Mouse (Mus musculus): ENCODE measurements around the gene Trem3.

The Trem3 gene

DNA sequence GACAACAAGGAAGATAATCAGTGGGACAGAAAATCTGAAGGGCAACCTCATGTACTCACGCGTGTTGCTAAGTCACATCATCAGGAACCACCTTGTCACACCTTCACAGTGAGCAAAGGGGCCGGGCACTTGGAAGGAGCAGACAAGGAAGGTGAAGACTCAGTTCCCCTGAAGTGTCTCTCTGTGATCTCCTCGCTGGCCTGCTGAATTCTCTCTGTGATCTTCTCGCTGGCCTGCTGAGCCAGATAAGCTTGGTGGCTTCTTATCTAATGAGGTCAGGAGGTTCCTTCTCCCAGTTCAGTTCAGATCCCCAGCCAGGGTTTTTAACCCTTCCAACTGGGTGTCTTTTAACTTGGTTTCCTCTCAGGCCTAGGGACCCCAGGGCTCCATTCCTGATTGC is 24.6 kb downstream of the Trem3 start:
- DNase-seq (ENCODE audit: low spot score): no peak

GRCm38 (mm10) chr17:48272598-48272997 is 25.0 kb downstream of the Trem3 start:
- DNase-seq (ENCODE audit: low spot score): no peak

DNA sequence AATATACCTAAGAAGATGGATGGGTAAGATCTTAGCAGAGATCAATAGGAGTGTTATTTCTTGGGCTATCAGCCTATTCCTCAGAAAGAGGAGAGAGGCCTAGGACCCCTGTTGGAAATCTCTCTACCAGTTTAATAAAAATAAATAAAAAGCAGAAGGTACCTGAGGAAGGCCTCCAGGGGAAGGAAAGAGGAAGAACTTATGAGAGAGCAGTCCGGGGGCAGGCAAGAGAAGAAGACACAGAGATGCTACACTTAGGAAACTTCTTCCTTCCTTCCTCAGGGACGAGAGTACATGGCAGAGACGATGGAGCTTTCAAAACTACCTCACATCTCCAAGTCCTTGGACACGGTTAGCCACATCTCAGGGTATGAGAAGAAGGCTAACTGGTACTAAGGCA is 26.5 kb downstream of the Trem3 start:
- no peak for DNase-seq (ENCODE audit: low spot score)

DNA sequence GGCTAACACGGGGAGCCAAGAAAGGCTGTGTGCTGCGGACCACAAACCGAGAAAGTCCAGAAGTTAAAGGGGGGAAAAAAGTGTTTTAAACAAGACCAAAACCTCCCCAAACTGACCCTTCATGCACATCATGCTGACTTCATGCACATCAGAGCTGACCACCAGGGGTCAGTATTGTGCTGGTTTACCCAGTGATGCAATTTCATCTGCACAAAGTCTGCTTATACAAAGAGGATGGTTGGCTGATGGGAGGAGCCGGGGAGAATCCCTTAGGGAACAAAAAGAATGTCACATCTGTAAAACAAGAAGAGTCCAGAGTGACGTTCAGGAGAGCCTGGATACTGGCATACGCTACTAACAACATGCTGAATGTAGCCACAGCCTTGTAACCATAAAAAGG is 27.3 kb downstream of the Trem3 start:
- DNase-seq (ENCODE audit: low spot score): peak; percentile 49

DNA sequence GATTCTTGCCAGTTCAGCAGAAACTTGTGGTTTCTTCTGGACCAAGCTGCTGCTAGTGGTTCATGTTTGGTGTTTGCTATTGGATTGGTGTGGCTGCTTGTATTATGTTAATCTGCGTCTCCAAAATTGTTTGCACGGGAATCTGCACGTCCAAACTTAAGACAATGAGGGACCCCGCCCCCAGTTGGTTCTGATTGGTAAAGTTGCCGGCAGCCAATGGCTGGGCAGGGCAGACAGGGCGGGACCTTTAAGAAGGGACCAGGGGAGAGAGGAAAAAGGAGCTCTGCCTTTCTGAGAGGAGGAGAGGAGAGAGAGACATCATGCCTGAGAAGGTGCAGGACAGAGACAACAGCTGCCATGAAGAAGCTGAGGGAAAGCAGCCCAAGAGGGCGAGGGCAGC is 28.2 kb downstream of the Trem3 start:
- DNase-seq (ENCODE audit: low spot score): no peak

DNA sequence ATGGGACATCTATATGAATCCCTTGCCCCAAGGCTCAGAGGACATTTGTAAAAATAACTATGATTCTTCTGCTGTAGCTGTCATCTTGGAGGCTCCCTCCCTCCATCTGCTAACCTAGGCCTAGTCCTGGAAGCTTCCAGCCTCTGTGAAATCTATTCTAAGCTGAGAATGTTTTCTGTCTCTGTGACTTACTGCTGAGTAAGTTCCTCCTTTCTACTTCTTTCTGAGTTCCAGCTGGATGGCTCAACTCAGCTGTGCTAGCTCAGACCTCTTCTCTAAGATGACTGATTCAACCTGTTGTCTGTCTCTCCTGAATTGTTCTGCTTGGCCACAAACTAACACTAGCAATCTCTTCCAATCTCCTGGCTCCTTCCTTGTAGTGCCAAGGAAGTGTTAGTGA is 30.8 kb downstream of the Trem3 start:
- no peak for DNase-seq (ENCODE audit: low spot score)

DNA sequence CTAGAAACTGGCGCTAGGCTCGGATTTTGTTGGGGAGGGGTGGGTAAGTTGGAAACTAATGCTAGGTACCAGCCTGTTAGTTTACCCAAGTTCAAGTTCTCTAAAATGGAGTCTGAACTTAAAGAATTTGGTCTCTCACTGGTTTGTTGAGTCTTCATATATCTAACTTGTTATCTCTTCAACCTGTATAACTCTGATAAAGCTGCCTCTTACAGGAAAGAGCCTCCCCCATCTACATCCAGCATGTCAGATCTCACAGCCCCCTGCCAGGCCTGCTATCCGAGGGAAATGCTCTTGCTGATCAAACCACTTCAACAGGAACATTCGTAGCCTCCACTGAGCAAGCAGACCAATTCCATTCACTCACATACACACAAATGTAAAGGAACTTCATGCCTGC is 31.4 kb downstream of the Trem3 start:
- DNase-seq (ENCODE audit: low spot score): no peak

- DNase-seq (ENCODE audit: low spot score): no peak
Observed at GRCm38 (mm10) chr17:48280943-48281738, 33.6 kb downstream of the Trem3 start.

GRCm38 (mm10) chr17:48281739-48282085 is 34.1 kb downstream of the Trem3 start:
- DNase-seq (ENCODE audit: low spot score): no peak

DNA sequence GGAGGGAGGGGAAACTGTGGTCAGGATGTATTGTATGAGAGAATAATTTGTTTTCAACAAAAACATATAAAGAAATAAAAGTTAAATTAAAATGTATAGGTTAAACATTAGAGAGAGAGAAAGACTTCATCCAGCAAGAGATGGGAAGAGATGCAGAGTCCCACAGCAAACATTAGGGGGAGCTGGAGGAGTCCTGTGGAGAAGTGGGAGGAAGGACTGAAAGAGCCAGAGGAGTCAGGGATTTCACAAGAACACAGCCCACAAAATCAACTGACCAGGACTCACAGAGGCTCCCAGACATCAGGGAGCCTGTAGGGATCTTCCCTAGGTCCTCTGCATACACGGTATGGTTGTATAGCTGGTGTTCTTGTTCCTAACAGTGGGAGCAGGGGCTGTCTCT is 39.2 kb downstream of the Trem3 start:
- DNase-seq (ENCODE audit: low spot score): no peak

DNA sequence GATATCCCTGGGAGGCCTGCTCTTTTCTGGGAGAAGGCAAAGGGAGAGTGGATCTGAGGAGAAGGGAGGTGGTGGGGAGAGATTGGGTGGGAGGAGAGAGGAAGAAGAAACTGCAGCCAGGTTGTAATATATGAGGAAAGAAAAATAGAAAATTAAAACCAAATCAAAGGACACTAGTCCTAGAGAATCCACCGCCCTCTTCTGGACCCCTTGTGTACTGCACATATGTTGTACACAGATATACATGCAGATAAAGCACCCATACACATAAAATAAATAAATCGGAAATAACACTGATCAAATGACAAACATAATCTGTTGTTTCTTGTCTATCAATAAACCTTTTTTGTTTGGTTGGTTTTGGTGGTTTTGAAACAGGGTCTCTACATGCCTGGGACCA is 39.7 kb downstream of the Trem3 start:
- DNase-seq (ENCODE audit: low spot score): no peak

- DNase-seq (ENCODE audit: low spot score): no peak
Observed at GRCm38 (mm10) chr17:48293500-48294194, 46.1 kb downstream of the Trem3 start.

GRCm38 (mm10) chr17:48299203-48299602 is 51.6 kb downstream of the Trem3 start, which contains the start of gene Treml2:
TSS of gene Treml2 (plus strand) at chr17:48299498.
- DNase-seq (ENCODE audit: low spot score): no peak

DNA sequence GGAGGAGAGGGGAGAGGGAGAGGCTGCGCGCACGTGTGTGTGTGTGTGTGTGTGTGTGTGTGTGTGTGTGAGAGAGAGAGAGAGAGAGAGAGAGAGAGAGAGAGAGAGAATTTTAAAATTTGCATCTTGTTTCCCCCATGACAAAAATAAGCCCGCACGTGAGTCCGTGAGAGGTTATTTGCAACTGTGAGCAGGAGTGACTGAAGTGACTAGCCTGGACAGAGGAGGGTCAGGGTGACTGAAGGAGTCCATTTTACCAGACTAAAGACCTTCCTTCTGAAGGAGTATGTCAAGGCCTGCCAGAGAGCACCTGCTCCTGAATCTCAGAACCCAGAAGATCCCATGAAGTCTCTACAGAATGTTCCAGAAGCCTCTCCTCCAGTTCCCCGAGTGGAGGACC is 52.2 kb downstream of the Trem3 start:
- no peak for DNase-seq (ENCODE audit: low spot score)

GRCm38 (mm10) chr17:48300199-48300598 is 52.6 kb downstream of the Trem3 start:
- DNase-seq (ENCODE audit: low spot score): no peak

- no peak for DNase-seq (ENCODE audit: low spot score)
Observed at GRCm38 (mm10) chr17:48300861-48301260, 53.3 kb downstream of the Trem3 start.

DNA sequence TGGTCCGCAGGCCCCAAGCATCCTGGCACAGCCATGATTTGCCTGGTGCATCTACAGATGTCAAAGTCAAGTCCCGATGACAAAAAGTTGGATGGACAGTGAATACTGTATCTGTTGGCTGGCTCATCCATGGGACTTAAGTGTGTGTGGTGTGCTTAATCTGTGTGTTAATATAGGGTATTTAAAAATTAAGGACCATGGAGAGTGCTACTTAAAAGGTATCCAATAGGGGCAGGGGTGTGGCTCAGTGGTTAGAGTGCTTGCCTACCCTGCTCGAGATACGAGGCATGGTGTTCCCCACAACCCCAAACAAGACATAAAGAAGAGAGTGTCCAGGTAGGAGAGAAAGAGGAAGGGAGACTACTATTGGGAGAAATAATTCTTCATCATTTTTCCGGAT is 54.2 kb downstream of the Trem3 start:
- DNase-seq (ENCODE audit: low spot score): no peak
